Mouse (Mus musculus) intestine, embryonic 15.5 days (tissue): ENCODE measurements around the gene Pafah2. TPM values are rescaled to one million over a fixed set of nuclear protein-coding genes. Genes with fewer than 3 reads are reported as not detected.

Experiments used
- ATAC-seq: fragments of 200-750 bp; cut with Nextera tagmentation; 2 replicates; pipeline ENCODE4 v1.8.0; 2017; ENCODE audit warnings: moderate TSS enrichment, moderate library complexity
- H3K27ac ChIP-seq: fragments of 300-500 bp; sonication (generic); 2 replicates; pipeline ENCODE4 v1.5.1; 2015; ENCODE audit warnings: mild to moderate bottlenecking, inconsistent platforms
- H3K27me3 ChIP-seq: fragments of 300-500 bp; sonication (generic); replicated peaks from 2 replicates; pipeline ENCODE4 v1.6.1; 2015; ENCODE audit warnings: inconsistent platforms
- H3K36me3 ChIP-seq: fragments of 300-500 bp; sonication (generic); 2 replicates; pipeline ENCODE4 v1.6.1; 2015; ENCODE audit warnings: inconsistent platforms
- H3K4me1 ChIP-seq: fragments of 300-500 bp; sonication (generic); replicated peaks from 2 replicates; pipeline ENCODE4 v1.6.1; 2015; ENCODE audit warnings: inconsistent platforms
- H3K4me2 ChIP-seq: fragments of 300-500 bp; sonication (generic); replicated peaks from 2 replicates; pipeline ENCODE4 v1.6.1; 2015; ENCODE audit warnings: mild to moderate bottlenecking, inconsistent platforms
- H3K4me3 ChIP-seq: fragments of 300-500 bp; sonication (generic); replicated peaks from 2 replicates; pipeline ENCODE4 v1.5.1; 2015; ENCODE audit warnings: inconsistent platforms
- H3K9ac ChIP-seq: fragments of 300-500 bp; sonication (generic); 2 replicates; pipeline ENCODE4 v1.6.1; 2015; ENCODE audit warnings: inconsistent platforms
- H3K9me3 ChIP-seq: fragments of 300-500 bp; sonication (generic); 2 replicates; pipeline ENCODE4 v1.6.1; 2016; ENCODE audit warnings: inconsistent platforms
- WGBS: fragments of 180-500 bp; shearing (Covaris S2); methylation state at CpG from one replicate; pipeline ENCODE4 v1.1.7; 2015; 5-methylcytosine and 5-hydroxymethylcytosine counted together
- polyA plus RNA-seq: library from polyadenylated mRNA; unstranded; fragments of >200 nt; fragmentation: Nextera tagmentation; extraction: Ambion mirVana; gene quantifications from 2 replicates; pipeline ENCODE4 v1.2.1, GENCODE M21; 2015

The Pafah2 gene
- polyA plus RNA-seq, 1 experiment from 2014 or later = 42.6 TPM

DNA sequence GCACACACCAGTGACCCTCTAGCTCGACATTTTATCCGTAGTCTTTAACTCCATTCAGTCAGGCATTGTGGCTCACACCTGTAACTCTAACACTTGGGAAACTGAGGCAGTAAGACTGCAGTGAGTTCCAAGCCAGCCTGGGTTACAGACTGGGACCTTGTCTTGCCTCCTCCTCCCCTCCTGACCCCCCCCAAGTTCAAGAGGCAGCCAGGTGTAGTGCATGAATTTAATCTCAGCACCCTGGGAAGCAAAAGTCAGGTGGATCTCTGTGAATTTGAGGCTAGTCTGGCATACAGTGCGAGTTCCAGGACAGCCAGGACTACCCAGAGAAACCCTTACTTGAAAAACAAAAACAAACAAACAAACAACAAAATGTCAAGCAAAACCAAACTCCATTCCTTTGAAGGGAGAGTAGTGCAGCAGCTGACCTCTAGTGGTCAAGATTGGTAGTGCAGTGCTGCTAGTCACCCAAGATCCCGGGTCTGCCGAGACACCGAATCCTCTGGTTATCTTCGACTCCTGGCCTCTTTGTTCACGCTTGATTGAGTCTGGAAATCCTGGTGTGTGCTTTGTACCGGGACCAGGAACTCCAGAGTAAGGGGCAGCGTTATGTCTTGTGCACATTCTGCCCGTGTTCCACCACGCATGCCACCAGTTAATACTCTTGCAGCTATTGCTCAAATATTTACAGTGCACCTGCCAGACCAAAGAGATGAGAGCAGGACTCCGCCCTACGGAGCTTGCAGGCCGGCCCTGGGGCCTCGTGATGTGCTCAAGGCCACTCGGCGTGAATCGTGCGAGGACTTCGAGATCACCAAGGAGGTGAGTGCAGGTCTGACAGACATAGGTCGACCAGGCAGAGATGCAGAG lies 39.3 kb upstream of the Pafah2 start:
- WGBS = 17% methylated on average over 22 of the region's 22 CpGs
- Histone ChIP-seq H3K4me3 (peak overlapping the region; percentile 27), H3K9ac (peak overlapping the region; percentile 39; the same call in 1 of the 2 replicates)

DNA sequence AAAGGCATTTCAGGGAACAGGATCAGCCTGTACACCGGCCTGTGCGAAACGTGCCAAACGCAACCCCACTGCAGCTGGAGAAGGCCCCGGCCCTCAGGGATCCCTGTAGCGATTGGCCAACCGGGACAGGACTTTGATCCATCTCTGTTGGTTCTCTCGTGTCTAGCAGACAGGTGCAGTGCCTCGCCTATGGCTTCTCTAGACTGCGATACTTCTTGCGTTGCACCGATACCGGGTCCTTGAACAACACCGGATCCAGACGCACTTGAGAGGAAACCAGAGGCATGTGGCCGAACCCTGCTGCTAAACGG lies 38.7 kb upstream of the Pafah2 start:
- Histone ChIP-seq H3K27me3 (no peaks in the 10 kb centered on the region), H3K4me3 (peak overlapping the region; percentile 27), H3K27ac (peak overlapping the region; percentile 89), H3K4me1 (peaks cover 43% of the 10 kb centered on the region), H3K36me3 (no peaks in the 10 kb centered on the region), H3K9ac (peak overlapping the region; percentile 39), H3K4me2 (peak overlapping the region; percentile 46), H3K9me3 (no peaks in the 10 kb centered on the region)
- WGBS = 33% methylated on average over 17 of the region's 17 CpGs
- ATAC-seq = peak; percentile 53

More for the DNA sequence above, 39.3 kb upstream of the Pafah2 start:
- ATAC-seq = peak; percentile 51
- Histone ChIP-seq H3K4me2 (peak overlapping the region; percentile 46), H3K27ac (peak overlapping the region; percentile 89), H3K27me3 (no peaks in the 10 kb centered on the region), H3K4me1 (peaks cover 44% of the 10 kb centered on the region), H3K36me3 (no peaks in the 10 kb centered on the region), H3K9me3 (no peaks in the 10 kb centered on the region)

DNA sequence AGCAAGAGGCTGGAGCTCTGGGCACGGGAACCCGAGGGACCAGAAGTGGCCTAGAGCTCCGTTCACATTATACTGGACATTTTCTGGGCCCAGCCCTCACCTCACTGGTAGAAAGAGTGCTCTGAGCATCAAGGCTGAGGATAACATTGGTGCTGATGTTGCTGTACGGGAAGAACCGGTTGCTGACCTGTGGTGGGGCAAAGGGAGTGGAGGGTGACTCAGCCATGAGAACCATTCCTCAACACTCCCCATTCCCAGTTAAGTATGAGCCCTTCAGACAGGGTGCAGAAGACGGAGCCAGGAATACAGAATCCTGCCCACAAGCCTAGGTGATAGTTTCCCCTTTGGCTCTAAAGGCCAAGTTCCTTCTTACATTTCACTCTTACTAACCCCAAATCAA lies 36.5 kb upstream of the Pafah2 start:
- Histone ChIP-seq H3K4me3 (no peak overlapping the region), H3K9ac (no peak overlapping the region), H3K9me3 (no peaks in the 10 kb centered on the region), H3K27ac (no peak overlapping the region), H3K4me1 (peaks cover 39% of the 10 kb centered on the region), H3K27me3 (no peaks in the 10 kb centered on the region), H3K4me2 (no peak overlapping the region), H3K36me3 (no peaks in the 10 kb centered on the region)
- 81% methylated on average over 6 of the region's 6 CpGs for WGBS
- ATAC-seq = no peak

DNA sequence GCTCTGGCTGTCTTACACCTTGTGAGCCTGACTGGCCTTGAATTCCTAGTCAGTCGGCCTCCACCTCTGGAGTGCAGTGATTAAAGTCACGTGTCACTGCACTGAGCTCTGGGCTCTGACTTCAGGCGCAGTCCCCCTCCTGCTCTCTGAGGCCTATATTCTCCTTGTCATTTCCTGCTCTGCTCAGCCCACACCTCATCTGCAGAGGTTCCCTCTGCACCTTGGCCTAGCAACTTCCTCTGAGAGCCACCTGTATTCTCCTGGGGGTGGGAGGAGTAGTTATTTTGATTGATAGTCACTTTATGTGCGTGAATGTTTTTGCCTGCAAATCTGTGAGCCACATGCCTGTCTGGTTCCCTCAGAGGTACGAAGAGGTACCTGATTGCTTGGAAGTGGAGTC lies 34.9 kb upstream of the Pafah2 start:
- Histone ChIP-seq H3K36me3 (no peaks in the 10 kb centered on the region), H3K27ac (peak overlapping the region; percentile 27), H3K4me1 (peaks cover 27% of the 10 kb centered on the region), H3K9me3 (no peaks in the 10 kb centered on the region), H3K27me3 (no peaks in the 10 kb centered on the region), H3K4me2 (no peak overlapping the region), H3K9ac (no peak overlapping the region), H3K4me3 (no peak overlapping the region)
- 17% methylated on average over 5 of the region's 5 CpGs for WGBS
- ATAC-seq = peak; percentile 79

DNA sequence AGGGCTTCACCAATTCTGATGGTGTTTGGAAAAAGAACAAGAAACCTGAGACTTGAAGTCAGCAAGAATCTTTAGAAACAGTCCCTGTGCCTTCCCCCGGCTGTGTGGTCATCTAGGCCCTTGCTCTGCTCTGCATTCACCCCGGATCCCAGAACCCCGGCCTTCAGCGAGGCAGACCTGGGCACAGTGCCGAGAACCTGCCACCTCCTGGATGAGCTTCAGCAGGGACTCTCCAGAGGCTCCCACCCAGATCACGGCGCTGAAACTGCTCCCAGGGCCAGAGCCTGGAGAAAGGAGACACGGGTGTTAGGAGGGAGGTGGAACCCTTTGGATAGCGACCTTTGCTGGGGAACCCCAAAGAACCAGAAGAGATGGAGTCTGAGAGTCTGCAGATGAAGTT lies 34.0 kb upstream of the Pafah2 start:
- Histone ChIP-seq H3K4me1 (peaks cover 25% of the 10 kb centered on the region), H3K4me2 (no peak overlapping the region), H3K36me3 (no peaks in the 10 kb centered on the region), H3K9me3 (no peaks in the 10 kb centered on the region), H3K9ac (no peak overlapping the region), H3K27me3 (no peaks in the 10 kb centered on the region), H3K27ac (peak overlapping the region; percentile 27), H3K4me3 (no peak overlapping the region)
- no peak for ATAC-seq
- 59% methylated on average over 9 of the region's 9 CpGs for WGBS

DNA sequence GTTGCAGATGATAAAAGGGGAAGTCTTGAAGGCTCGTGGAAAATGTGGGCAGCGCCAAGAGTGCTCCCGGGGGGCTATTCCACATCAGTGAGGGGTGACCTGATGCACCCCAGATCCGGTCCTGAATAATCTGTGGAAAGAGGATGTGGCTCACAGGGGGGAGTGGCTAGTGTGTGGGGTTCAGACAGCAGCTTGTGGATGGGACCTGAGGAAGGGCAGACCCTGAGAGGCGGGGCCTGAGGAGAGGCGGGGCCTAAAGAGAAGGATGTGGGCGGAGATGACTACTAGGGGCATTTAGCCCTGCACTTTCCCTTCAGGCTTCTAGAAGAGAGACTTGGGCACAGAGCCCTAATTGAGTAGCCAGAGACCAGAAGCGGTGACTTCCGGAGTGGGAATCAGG lies 33.5 kb upstream of the Pafah2 start:
- H3K27me3 ChIP-seq = no peaks in the 10 kb centered on the region
- H3K9me3 ChIP-seq = no peaks in the 10 kb centered on the region
- no peak overlapping the region for H3K4me3 ChIP-seq
- H3K9ac ChIP-seq = no peak overlapping the region
- WGBS = 32% methylated on average over 9 of the region's 9 CpGs
- no peaks in the 10 kb centered on the region for H3K36me3 ChIP-seq
- H3K27ac ChIP-seq = no peak overlapping the region
- ATAC-seq = no peak
- H3K4me2 ChIP-seq = peak overlapping the region; percentile 27
- peaks cover 20% of the 10 kb centered on the region for H3K4me1 ChIP-seq

DNA sequence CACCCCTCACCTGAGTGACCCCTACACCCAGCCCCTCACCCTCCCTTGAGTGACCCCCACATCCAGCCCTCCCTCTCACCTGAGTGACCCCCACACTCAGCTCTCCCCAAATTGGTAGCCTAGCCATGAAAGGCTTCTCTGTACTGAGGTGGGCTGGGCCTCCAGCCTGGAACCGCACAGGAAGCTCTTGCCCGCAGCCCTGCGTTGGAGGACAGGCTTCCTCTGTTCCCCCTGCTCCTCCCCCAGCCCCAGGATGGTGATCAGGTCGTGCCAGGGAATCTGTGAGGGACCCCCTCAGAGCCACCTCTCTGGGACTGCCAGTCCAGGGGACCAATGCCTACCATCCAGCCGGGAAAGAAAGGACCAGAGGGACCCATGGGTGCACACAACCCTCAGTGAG lies 30.8 kb upstream of the Pafah2 start:
- Histone ChIP-seq H3K4me1 (peaks cover 22% of the 10 kb centered on the region), H3K4me2 (no peak overlapping the region), H3K4me3 (no peak overlapping the region), H3K27ac (no peak overlapping the region), H3K9me3 (no peaks in the 10 kb centered on the region), H3K9ac (no peak overlapping the region), H3K36me3 (no peaks in the 10 kb centered on the region), H3K27me3 (peaks cover 6% of the 10 kb centered on the region; the same call in 1 of the 2 replicates)
- no peak for ATAC-seq
- 51% methylated on average over 5 of the region's 5 CpGs for WGBS

DNA sequence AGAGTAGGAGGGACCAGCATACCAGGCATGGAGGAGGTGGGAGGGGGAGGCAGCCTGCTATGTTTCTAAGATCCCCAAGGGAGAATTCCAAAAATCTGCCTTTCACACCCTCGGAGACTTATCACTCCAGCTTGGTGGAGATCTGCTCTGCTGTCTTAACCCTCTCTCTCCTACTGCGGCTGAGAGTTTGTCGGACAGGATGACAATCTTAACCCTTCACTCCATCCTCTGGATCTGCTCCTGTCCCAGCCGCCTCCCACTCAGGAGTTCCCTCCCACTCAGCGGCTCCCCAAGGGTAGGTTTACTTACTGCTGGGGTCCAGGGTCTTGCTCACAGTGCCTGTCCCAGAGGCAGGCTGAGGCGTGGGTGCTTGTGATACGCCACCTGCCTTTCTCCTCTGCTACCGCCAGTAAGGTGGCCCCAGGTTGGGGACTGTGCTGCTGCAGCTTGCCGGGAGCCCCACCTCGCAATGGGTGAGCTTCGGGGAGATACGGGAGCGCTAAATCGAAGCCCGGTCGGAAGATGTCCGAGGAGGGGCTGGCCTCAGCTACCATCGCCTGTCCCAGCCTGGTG lies 25.4 kb upstream of the Pafah2 start:
- peak overlapping the region; percentile 44 for H3K4me3 ChIP-seq
- H3K36me3 ChIP-seq = no peaks in the 10 kb centered on the region
- H3K9me3 ChIP-seq = no peaks in the 10 kb centered on the region
- WGBS = 2% methylated on average over 18 of the region's 18 CpGs
- peak overlapping the region; percentile 39; the same call in 1 of the 2 replicates for H3K9ac ChIP-seq
- H3K27ac ChIP-seq = no peak overlapping the region
- H3K4me1 ChIP-seq = peaks cover 22% of the 10 kb centered on the region
- peaks cover 27% of the 10 kb centered on the region for H3K27me3 ChIP-seq
- H3K4me2 ChIP-seq = peak overlapping the region; percentile 96
- ATAC-seq = no peak

DNA sequence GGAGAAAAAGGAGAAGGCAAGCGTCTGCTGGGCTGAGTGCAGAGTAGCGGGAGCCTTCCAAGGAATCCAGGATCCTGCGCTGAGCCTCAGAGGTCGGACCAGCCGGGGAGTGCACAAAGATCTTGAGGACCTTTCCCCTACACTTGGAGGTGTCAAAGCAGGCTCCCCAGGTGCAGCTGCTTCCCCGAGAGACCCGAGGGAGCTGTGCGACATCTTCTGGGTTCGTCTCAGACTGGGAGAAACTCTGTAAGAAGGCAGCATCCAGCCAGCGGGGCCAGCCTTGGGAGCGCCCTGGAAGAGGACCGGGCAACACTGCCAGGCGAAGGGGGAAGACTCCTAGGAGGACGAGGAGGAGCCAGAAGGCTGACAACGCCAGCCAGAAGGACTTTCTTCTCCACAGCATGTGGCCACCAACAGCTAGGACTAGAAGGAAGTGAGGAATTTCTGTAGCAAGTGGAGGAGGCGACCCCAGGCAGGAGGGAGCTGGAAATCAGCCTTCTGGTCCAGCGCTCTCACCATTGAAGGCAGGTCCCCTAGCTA lies 24.7 kb upstream of the Pafah2 start:
- H3K4me3 ChIP-seq = peak overlapping the region; percentile 44
- WGBS = under 1% methylated on average over 17 of the region's 17 CpGs
- peaks cover 22% of the 10 kb centered on the region for H3K4me1 ChIP-seq
- H3K9me3 ChIP-seq = no peaks in the 10 kb centered on the region
- H3K36me3 ChIP-seq = no peaks in the 10 kb centered on the region
- H3K4me2 ChIP-seq = peak overlapping the region; percentile 96
- H3K9ac ChIP-seq = peak overlapping the region; percentile 39; the same call in 1 of the 2 replicates
- no peak overlapping the region for H3K27ac ChIP-seq
- ATAC-seq = 0 out of 2 replicates have a peak, but pooled peaks have one; percentile 24
- peaks cover 27% of the 10 kb centered on the region for H3K27me3 ChIP-seq

DNA sequence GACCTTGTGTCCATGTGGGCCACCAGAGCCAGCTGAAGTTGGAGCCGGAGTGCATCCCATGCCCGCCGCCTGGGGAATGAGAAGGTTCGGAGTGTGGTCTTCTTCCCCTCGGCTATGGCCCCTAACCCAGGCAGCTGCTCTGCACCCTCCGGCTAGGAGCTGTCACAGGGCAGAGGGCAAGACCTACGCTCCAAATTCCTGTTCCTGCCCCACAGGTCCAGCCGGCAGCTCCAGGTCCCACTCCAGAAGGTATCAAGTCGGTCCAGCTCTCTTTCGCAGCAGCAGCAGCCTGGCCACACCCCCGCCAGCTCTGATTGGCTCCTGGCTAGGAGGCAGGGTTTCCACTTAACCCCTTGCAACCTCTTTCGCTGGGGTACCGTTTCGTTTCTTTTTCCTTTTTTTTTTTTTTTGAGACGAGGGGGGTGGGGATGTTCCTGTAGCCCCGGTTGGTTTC lies 23.8 kb upstream of the Pafah2 start:
- Histone ChIP-seq H3K27me3 (peaks cover 27% of the 10 kb centered on the region), H3K9me3 (no peaks in the 10 kb centered on the region), H3K27ac (no peak overlapping the region), H3K4me3 (peak overlapping the region; percentile 44), H3K9ac (peak overlapping the region; percentile 35; the same call in 1 of the 2 replicates), H3K36me3 (no peaks in the 10 kb centered on the region), H3K4me2 (peak overlapping the region; percentile 96), H3K4me1 (peaks cover 22% of the 10 kb centered on the region)
- under 1% methylated on average over 16 of the region's 16 CpGs for WGBS
- peak; percentile 86 for ATAC-seq

DNA sequence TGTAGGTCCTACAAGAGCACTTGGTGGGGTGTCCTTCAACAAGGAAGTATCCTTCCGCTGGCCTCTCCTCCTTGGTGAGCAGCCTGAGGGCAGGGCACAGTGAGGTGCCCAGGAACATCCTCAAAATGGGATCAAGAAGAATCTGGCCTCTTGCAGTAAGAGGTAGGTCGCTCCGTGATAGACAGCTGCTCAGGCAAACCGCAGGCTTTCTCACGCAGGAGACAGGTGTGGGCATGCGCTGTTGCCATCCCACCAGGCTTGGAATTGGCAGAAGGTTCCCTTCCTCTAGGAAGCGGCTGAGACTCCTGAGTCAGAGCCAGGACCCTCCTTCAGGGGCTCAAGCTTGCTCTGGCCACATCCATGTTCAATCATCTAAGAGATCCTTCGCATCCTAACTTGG lies 22.8 kb upstream of the Pafah2 start:
- H3K27me3 ChIP-seq = peaks cover 27% of the 10 kb centered on the region
- no peak overlapping the region for H3K9ac ChIP-seq
- H3K36me3 ChIP-seq = no peaks in the 10 kb centered on the region
- no peak overlapping the region for H3K4me2 ChIP-seq
- no peak for ATAC-seq
- WGBS = 92% methylated on average over 8 of the region's 8 CpGs
- no peak overlapping the region for H3K4me3 ChIP-seq
- peaks cover 26% of the 10 kb centered on the region for H3K4me1 ChIP-seq
- no peak overlapping the region for H3K27ac ChIP-seq
- H3K9me3 ChIP-seq = no peaks in the 10 kb centered on the region

DNA sequence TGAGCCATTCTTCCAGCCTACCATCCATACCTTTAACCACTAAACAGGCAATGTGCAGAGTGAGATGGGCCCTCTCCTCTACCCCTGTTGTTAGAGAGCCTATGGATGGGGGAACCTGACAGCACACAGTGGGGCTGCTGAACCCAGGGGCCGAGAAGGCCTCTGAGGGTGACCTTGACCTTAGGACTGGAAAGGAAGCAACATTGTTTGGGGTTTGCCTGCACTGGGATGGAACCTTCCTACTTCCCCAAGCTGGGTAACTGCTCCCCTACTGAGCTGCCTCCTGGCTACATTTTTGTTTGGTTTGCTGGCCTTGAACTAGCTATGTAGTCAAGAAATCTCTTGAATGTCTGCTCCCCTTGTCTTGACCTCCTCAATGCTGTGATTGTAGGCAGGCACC lies 21.8 kb upstream of the Pafah2 start:
- Histone ChIP-seq H3K27me3 (peaks cover 25% of the 10 kb centered on the region), H3K36me3 (no peaks in the 10 kb centered on the region), H3K4me2 (no peak overlapping the region), H3K9ac (no peak overlapping the region), H3K27ac (no peak overlapping the region), H3K4me1 (peaks cover 33% of the 10 kb centered on the region), H3K9me3 (no peaks in the 10 kb centered on the region), H3K4me3 (no peak overlapping the region)
- WGBS = 47% methylated on average over 1 of the region's 1 CpGs
- no peak for ATAC-seq
